Mouse (Mus musculus) adrenal gland, adult 18-20 months (tissue): ENCODE data around the gene Nrap. TPM values are rescaled to one million over a fixed set of nuclear protein-coding genes. Genes with fewer than 3 reads are reported as not detected.

ENCODE experiments used
- total RNA-seq, 2 experiments: library from RNA; stranded (reverse); gene quantifications; 1 replicate in 1 of 2; 2 replicates in 1 of 2; pipeline ENCODE4 v1.2.3; 2021

The Nrap gene
- total RNA-seq, 2 experiments from 2014 or later = 0.96 TPM; not detected in 1

Other genes with a start within 250 kb of the Nrap start
- under 1 TPM in 1 of 2 experiments, not detected in 1; 0.20 TPM for gene Habp2, start 102.9 kb downstream of the Nrap start, total RNA-seq
- 1 to 10 TPM; 5.5 to 6.1 TPM for gene Casp7, start 7.1 kb upstream of the Nrap start, total RNA-seq
- gene Plekhs1, start 71.6 kb upstream of the Nrap start, total RNA-seq = not detected
- 1 to 10 TPM; 6.6 to 8.0 TPM for gene Dclre1a, start 158.2 kb upstream of the Nrap start, total RNA-seq
- 10 to 100 TPM; 18.6 to 19.2 TPM for gene Nhlrc2, start 158.2 kb upstream of the Nrap start, total RNA-seq